Mouse (Mus musculus) cortical plate, adult 2 months (tissue): Measurements from ENCODE around the gene Gm11444.

Experiments
- CTCF ChIP-seq: fragments of 200-500 bp; IDR thresholded peaks from 2 replicates; pipeline ENCODE4 v1.5.1; 2011; ENCODE audit warnings: mild to moderate bottlenecking, control low read depth, low read length; ENCODE audit not compliant: insufficient read depth; ENCODE audit errors: extremely low read depth
- POLR2A ChIP-seq: fragments of 200-500 bp; IDR thresholded peaks from 2 replicates; pipeline ENCODE4 v1.6.1; 2011; ENCODE audit warnings: mild to moderate bottlenecking, low read length, control low read depth; ENCODE audit not compliant: insufficient read depth; ENCODE audit errors: extremely low read depth

DNA sequence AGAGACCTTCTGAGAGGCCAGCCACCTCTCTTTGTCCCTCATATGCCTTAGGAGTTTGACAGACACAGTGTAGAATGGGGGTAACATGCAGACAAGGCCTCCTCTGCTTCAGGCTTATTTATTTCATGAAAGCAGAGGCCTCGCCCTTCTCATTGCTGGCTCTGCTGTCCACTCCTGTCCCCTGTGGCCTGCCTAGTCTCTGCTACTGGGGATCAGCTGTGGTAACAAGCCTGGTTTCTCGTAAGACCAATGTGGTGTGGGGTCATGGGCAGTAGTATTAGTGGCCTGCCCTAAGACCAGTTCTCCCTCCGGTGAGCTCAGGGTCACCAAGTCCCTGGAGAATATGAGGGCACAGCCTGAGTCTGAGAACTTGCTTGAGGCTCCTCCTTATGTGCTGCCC, 29.2 kb downstream of the Gm11444 start:
- TF ChIP-seq POLR2A (no peak), CTCF (no peak)
